Mouse (Mus musculus): ENCODE results near the gene Tdrd7.

Gene Tdrd7

DNA sequence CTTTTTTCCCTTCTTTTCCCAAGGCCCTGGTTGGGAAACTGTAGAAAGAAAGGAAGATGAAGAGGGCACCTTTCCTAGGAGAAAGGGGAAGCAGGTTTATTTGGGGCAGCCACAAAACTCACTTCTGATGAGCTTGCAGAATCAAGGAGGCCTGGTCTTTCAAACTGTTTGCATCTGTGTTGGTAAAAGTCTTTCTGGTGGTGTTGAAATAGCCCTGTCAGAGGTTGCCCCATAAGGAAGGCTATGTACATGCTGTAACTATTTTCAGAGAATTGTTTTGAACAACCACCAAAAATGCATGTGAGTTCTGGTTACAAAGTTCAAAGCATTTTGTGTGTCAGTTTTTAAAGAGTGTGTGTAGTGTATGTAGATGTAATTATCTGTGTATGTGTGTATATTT lies 15.9 kb downstream of the Tdrd7 start:
- H3K9me3 ChIP-seq (ENCODE audit: low read length) = no peaks in the 10 kb centered on the region
- peaks cover 12% of the 10 kb centered on the region for H3K27me3 ChIP-seq (ENCODE audit: insufficient read depth, low read length)
- H3K36me3 ChIP-seq (ENCODE audit: insufficient read depth, low read length) = no peaks in the 10 kb centered on the region
- no peak for TF ChIP-seq CTCF (conservative IDR thresholded peaks at IDR 0.05; ENCODE audit: low read length)
- no peak for TF ChIP-seq POU5F1 (IDR thresholded peaks at IDR 0.05; ENCODE audit: borderline replicate concordance, low read length)
- TF ChIP-seq NANOG (IDR thresholded peaks at IDR 0.05; ENCODE audit: borderline replicate concordance, low read length) = no peak
- no peaks in the 10 kb centered on the region for H3K4me1 ChIP-seq (replicated peaks; ENCODE audit: low read depth, low read length)
- H3K4me3 ChIP-seq (replicated peaks; ENCODE audit: low read length) = no peak overlapping the region

- no peaks in the 10 kb centered on the region for H3K4me1 ChIP-seq (replicated peaks; ENCODE audit: low read depth, low read length)
- H3K9me3 ChIP-seq (ENCODE audit: low read length) = no peaks in the 10 kb centered on the region
- H3K27me3 ChIP-seq (ENCODE audit: insufficient read depth, low read length) = no peaks in the 10 kb centered on the region
- no peak for TF ChIP-seq CTCF (conservative IDR thresholded peaks at IDR 0.05; ENCODE audit: low read length)
- TF ChIP-seq POU5F1 (IDR thresholded peaks at IDR 0.05; ENCODE audit: borderline replicate concordance, low read length) = no peak
- TF ChIP-seq NANOG (IDR thresholded peaks at IDR 0.05; ENCODE audit: borderline replicate concordance, low read length) = no peak
- H3K36me3 ChIP-seq (ENCODE audit: insufficient read depth, low read length) = no peaks in the 10 kb centered on the region
- H3K4me3 ChIP-seq (replicated peaks; ENCODE audit: low read length) = no peak overlapping the region
These were observed 25.4 kb downstream of the Tdrd7 start for GRCm38 (mm10) chr4:45990427-45991135.

DNA sequence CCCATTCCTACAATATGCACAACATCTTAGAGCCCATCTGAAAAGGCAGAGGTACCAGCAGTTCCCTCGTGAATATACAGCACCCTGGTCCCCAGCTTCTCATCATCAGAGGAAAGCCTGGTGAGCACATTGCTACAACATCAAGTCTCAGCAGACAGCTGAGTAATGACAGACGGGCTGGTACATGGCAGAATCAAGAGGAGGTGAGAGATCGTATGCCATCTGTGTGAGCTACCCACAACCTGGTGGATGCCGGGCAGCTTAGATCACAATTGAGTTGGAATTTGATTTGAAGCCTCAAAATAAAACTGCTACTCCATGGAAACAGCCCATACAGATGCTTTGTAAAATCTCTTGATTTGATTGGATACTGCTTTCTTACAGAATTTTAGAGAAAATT lies 33.4 kb downstream of the Tdrd7 start:
- no peak for TF ChIP-seq NANOG (IDR thresholded peaks at IDR 0.05; ENCODE audit: borderline replicate concordance, low read length)
- TF ChIP-seq CTCF (conservative IDR thresholded peaks at IDR 0.05; ENCODE audit: low read length) = no peak
- TF ChIP-seq POU5F1 (IDR thresholded peaks at IDR 0.05; ENCODE audit: borderline replicate concordance, low read length) = no peak
- Histone ChIP-seq H3K4me1 (replicated peaks; ENCODE audit: low read depth, low read length) (no peaks in the 10 kb centered on the region), H3K4me3 (replicated peaks; ENCODE audit: low read length) (no peak overlapping the region), H3K36me3 (ENCODE audit: insufficient read depth, low read length) (no peaks in the 10 kb centered on the region), H3K9me3 (ENCODE audit: low read length) (no peaks in the 10 kb centered on the region), H3K27me3 (ENCODE audit: insufficient read depth, low read length) (no peaks in the 10 kb centered on the region)

DNA sequence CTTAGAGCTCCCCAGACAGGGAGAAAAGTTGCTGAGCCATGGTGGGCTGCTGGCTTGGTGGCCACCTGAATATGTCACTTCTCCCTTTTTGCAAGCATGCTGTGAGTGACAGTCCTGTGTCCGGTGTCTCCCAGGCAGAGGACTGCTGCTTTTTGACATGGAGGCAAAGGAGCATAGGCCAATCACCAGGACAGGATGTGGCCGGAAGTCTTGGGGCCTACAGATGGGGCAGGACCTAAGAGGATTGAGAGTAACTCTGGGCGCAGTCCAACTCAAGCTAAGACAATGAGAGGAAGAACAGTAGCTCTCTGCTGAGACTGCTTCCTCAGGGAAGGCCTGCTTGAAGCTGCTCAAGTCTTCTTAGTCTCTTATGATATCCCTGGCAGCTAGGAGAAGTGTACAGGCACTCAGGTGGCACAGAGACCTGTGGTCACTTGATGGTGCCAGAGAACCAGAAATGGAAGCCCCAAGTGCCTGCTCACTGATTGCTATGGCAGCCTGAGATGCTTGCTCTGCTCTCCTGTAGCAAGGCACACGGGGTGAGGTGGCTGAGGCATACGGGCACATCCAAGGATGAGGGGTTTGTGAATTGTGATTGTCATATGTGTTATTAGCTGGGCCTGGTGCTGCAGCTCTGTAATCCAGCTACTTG lies 43.1 kb downstream of the Tdrd7 start:
- TF ChIP-seq CTCF (conservative IDR thresholded peaks at IDR 0.05; ENCODE audit: low read length) (no peak), NANOG (IDR thresholded peaks at IDR 0.05; ENCODE audit: borderline replicate concordance, low read length) (no peak), POU5F1 (IDR thresholded peaks at IDR 0.05; ENCODE audit: borderline replicate concordance, low read length) (no peak)
- no peaks in the 10 kb centered on the region for H3K36me3 ChIP-seq (ENCODE audit: insufficient read depth, low read length)
- H3K9me3 ChIP-seq (ENCODE audit: low read length) = no peaks in the 10 kb centered on the region
- H3K4me3 ChIP-seq (replicated peaks; ENCODE audit: low read length) = no peak overlapping the region
- no peaks in the 10 kb centered on the region; the same call in 1 of the 2 replicates for H3K27me3 ChIP-seq (ENCODE audit: insufficient read depth, low read length)
- H3K4me1 ChIP-seq (replicated peaks; ENCODE audit: low read depth, low read length) = no peaks in the 10 kb centered on the region

DNA sequence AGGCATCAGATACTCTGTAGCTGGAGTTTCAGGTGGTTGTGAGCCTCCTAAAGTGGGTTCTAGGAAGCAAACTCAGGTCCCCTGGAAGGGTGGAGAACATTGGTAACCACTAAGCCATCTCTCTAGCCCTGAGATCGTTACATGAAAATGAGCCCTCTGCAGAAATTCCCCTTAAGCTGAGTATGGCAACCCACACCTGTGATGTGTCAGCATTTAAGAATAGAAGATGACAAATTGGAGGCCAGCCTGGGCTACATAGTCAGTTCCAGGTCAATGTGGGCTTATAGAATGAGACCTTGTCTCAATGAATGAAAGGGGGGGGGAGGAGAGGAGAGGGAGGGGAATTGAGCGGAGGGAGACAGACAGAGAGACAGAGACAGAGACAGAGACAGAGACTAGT lies 46.6 kb downstream of the Tdrd7 start:
- H3K36me3 ChIP-seq (ENCODE audit: insufficient read depth, low read length) = no peaks in the 10 kb centered on the region
- TF ChIP-seq NANOG (IDR thresholded peaks at IDR 0.05; ENCODE audit: borderline replicate concordance, low read length) (no peak), CTCF (conservative IDR thresholded peaks at IDR 0.05; ENCODE audit: low read length) (no peak), POU5F1 (IDR thresholded peaks at IDR 0.05; ENCODE audit: borderline replicate concordance, low read length) (no peak)
- H3K9me3 ChIP-seq (ENCODE audit: low read length) = no peaks in the 10 kb centered on the region
- no peak overlapping the region for H3K4me3 ChIP-seq (replicated peaks; ENCODE audit: low read length)
- no peaks in the 10 kb centered on the region for H3K27me3 ChIP-seq (ENCODE audit: insufficient read depth, low read length)
- H3K4me1 ChIP-seq (replicated peaks; ENCODE audit: low read depth, low read length) = no peaks in the 10 kb centered on the region

GRCm38 (mm10) chr4:46015605-46016004 lies 50.5 kb downstream of the Tdrd7 start:
- H3K27me3 ChIP-seq (ENCODE audit: insufficient read depth, low read length) = no peaks in the 10 kb centered on the region
- no peaks in the 10 kb centered on the region for H3K4me1 ChIP-seq (replicated peaks; ENCODE audit: low read depth, low read length)
- TF ChIP-seq CTCF (conservative IDR thresholded peaks at IDR 0.05; ENCODE audit: low read length) (no peak), POU5F1 (IDR thresholded peaks at IDR 0.05; ENCODE audit: borderline replicate concordance, low read length) (no peak), NANOG (IDR thresholded peaks at IDR 0.05; ENCODE audit: borderline replicate concordance, low read length) (no peak)
- no peaks in the 10 kb centered on the region for H3K9me3 ChIP-seq (ENCODE audit: low read length)
- no peaks in the 10 kb centered on the region for H3K36me3 ChIP-seq (ENCODE audit: insufficient read depth, low read length)
- H3K4me3 ChIP-seq (replicated peaks; ENCODE audit: low read length) = no peak overlapping the region

GRCm38 (mm10) chr4:46023021-46023481 lies 57.9 kb downstream of the Tdrd7 start:
- H3K4me1 ChIP-seq (replicated peaks; ENCODE audit: low read depth, low read length) = no peaks in the 10 kb centered on the region
- no peaks in the 10 kb centered on the region for H3K36me3 ChIP-seq (ENCODE audit: insufficient read depth, low read length)
- H3K4me3 ChIP-seq (replicated peaks; ENCODE audit: low read length) = no peak overlapping the region
- H3K9me3 ChIP-seq (ENCODE audit: low read length) = no peaks in the 10 kb centered on the region
- TF ChIP-seq POU5F1 (IDR thresholded peaks at IDR 0.05; ENCODE audit: borderline replicate concordance, low read length) = no peak
- TF ChIP-seq CTCF (conservative IDR thresholded peaks at IDR 0.05; ENCODE audit: low read length) = no peak
- 0 out of 2 replicates have a peak, but pooled peaks cover 2% of the 10 kb centered on the region for H3K27me3 ChIP-seq (ENCODE audit: insufficient read depth, low read length)

GRCm38 (mm10) chr4:46025893-46026292 lies 60.8 kb downstream of the Tdrd7 start:
- peak; percentile 30 for TF ChIP-seq CTCF (conservative IDR thresholded peaks at IDR 0.05; ENCODE audit: low read length)
- TF ChIP-seq POU5F1 (IDR thresholded peaks at IDR 0.05; ENCODE audit: borderline replicate concordance, low read length) = no peak
- TF ChIP-seq NANOG (IDR thresholded peaks at IDR 0.05; ENCODE audit: borderline replicate concordance, low read length) = no peak
- H3K4me3 ChIP-seq (replicated peaks; ENCODE audit: low read length) = no peak overlapping the region
- H3K4me1 ChIP-seq (replicated peaks; ENCODE audit: low read depth, low read length) = no peaks in the 10 kb centered on the region
- H3K36me3 ChIP-seq (ENCODE audit: insufficient read depth, low read length) = no peaks in the 10 kb centered on the region
- 0 out of 2 replicates have a peak, but pooled peaks cover 2% of the 10 kb centered on the region for H3K27me3 ChIP-seq (ENCODE audit: insufficient read depth, low read length)
- H3K9me3 ChIP-seq (ENCODE audit: low read length) = no peaks in the 10 kb centered on the region

All from E14TG2a.4 (cell line).